Mouse (Mus musculus): Measurements from ENCODE around the gene Rpl19. TPM values are rescaled to one million over a fixed set of nuclear protein-coding genes. Genes with fewer than 3 reads are reported as not detected.

Rpl19 gene
- total RNA-seq (2014; fragmentation: Nextera tagmentation) (4,206 and 4,300 TPM in 2 replicates), total RNA-seq (2017) (1,746 and 2,000 TPM in 2 replicates)

GRCm38 (mm10) chr11:98026570-98027296 lies at the start of gene Rpl19:
Rpl19 (plus strand) TSS chr11:98026710.
- ATAC-seq (replicated peaks; ENCODE audit: low FRiP score, low TSS enrichment, poor library complexity, severe bottlenecking): peak; percentile 78

GRCm38 (mm10) chr11:97977797-97978196 lies 48.7 kb upstream of the Rpl19 start:
- ATAC-seq (replicated peaks; ENCODE audit: low FRiP score, low TSS enrichment, poor library complexity, severe bottlenecking): no peak

- ATAC-seq (replicated peaks; ENCODE audit: low FRiP score, low TSS enrichment, poor library complexity, severe bottlenecking): no peak
Observed at GRCm38 (mm10) chr11:97978392-97978791, 48.1 kb upstream of the Rpl19 start.

- no peak for ATAC-seq (replicated peaks; ENCODE audit: low FRiP score, low TSS enrichment, poor library complexity, severe bottlenecking)
Observed at GRCm38 (mm10) chr11:97979824-97980495, 46.5 kb upstream of the Rpl19 start.

GRCm38 (mm10) chr11:97980531-97980966 lies 46.0 kb upstream of the Rpl19 start:
- no peak for ATAC-seq (replicated peaks; ENCODE audit: low FRiP score, low TSS enrichment, poor library complexity, severe bottlenecking)

- ATAC-seq (replicated peaks; ENCODE audit: low FRiP score, low TSS enrichment, poor library complexity, severe bottlenecking): no peak
Observed at GRCm38 (mm10) chr11:97982721-97983120, 43.8 kb upstream of the Rpl19 start.

- no peak for ATAC-seq (replicated peaks; ENCODE audit: low FRiP score, low TSS enrichment, poor library complexity, severe bottlenecking)
Observed at GRCm38 (mm10) chr11:97983506-97983905, 43.0 kb upstream of the Rpl19 start.

- ATAC-seq (replicated peaks; ENCODE audit: low FRiP score, low TSS enrichment, poor library complexity, severe bottlenecking): no peak
Observed at GRCm38 (mm10) chr11:97983983-97984382, 42.5 kb upstream of the Rpl19 start.

GRCm38 (mm10) chr11:97985727-97986677 lies 40.5 kb upstream of the Rpl19 start, which contains the start of gene Plxdc1:
Plxdc1 (minus strand) TSS chr11:97986444.
- ATAC-seq (replicated peaks; ENCODE audit: low FRiP score, low TSS enrichment, poor library complexity, severe bottlenecking): no peak

GRCm38 (mm10) chr11:97986738-97987465 lies 39.6 kb upstream of the Rpl19 start:
- no peak for ATAC-seq (replicated peaks; ENCODE audit: low FRiP score, low TSS enrichment, poor library complexity, severe bottlenecking)

- ATAC-seq (replicated peaks; ENCODE audit: low FRiP score, low TSS enrichment, poor library complexity, severe bottlenecking): peak; percentile 74
Observed at GRCm38 (mm10) chr11:97987551-97988526, 38.7 kb upstream of the Rpl19 start.

GRCm38 (mm10) chr11:97988530-97989096 lies 37.9 kb upstream of the Rpl19 start:
- peak; percentile 40 for ATAC-seq (replicated peaks; ENCODE audit: low FRiP score, low TSS enrichment, poor library complexity, severe bottlenecking)

- ATAC-seq (replicated peaks; ENCODE audit: low FRiP score, low TSS enrichment, poor library complexity, severe bottlenecking): peak; percentile 71
Observed at GRCm38 (mm10) chr11:97994539-97995100, 31.9 kb upstream of the Rpl19 start.

- peak; percentile 32; the same call in 1 of the 2 replicates for ATAC-seq (replicated peaks; ENCODE audit: low FRiP score, low TSS enrichment, poor library complexity, severe bottlenecking)
Observed at GRCm38 (mm10) chr11:97995564-97996288, 30.8 kb upstream of the Rpl19 start, which contains the start of gene Arl5c. Arl5c (minus strand) TSS chr11:97996181.

- ATAC-seq (replicated peaks; ENCODE audit: low FRiP score, low TSS enrichment, poor library complexity, severe bottlenecking): no peak
Observed at GRCm38 (mm10) chr11:97996691-97997090, 29.8 kb upstream of the Rpl19 start.

GRCm38 (mm10) chr11:97997387-97997960 lies 29.0 kb upstream of the Rpl19 start:
- ATAC-seq (replicated peaks; ENCODE audit: low FRiP score, low TSS enrichment, poor library complexity, severe bottlenecking): no peak

Measured in megakaryocyte-erythroid progenitor cell, adult 5-6 weeks (primary cell).